In genomic region chr12:26414451-26415103, GRCm38 (mm10) we compare ENCODE assay signal across 7 mouse cellular contexts. TPM values are rescaled to one million over a fixed set of nuclear protein-coding genes. Genes with fewer than 3 reads are reported as not detected.
DNase-seq lines count a peak whose midpoint lies in the region; ATAC-seq and TF ChIP-seq lines count a peak whose summit lies in the region.

No protein-coding gene starts in this region.

- H3K9ac ChIP-seq in intestine, embryonic 16.5 days (ENCODE audit: low read depth, low read length) = peak overlapping the region; percentile 91

- H3K27ac ChIP-seq in testis, adult 2 months (ENCODE audit: control insufficient read depth, insufficient read depth, low read depth, low read length) = peak overlapping the region; percentile 62
- peak overlapping the region; percentile 48; the same call in 1 of the 2 replicates for H3K27ac ChIP-seq in intestine, embryonic 16.5 days (ENCODE audit: low read length)

- peak; percentile 29 for ATAC-seq in granulocyte monocyte progenitor cell, adult 5-6 weeks (replicated peaks; ENCODE audit: poor library complexity, severe bottlenecking)
- ATAC-seq in intestine, embryonic 16.5 days = peak; percentile 75

- no peaks in the 10 kb centered on the region for H3K36me3 ChIP-seq in testis, adult 2 months (ENCODE audit: control insufficient read depth, insufficient read depth, low read length)
- no peaks in the 10 kb centered on the region for H3K36me3 ChIP-seq in intestine, embryonic 16.5 days (ENCODE audit: control insufficient read depth, insufficient read depth, low read length)
- H3K36me3 ChIP-seq in splenic B cell, adult 2 months (ENCODE audit: control insufficient read depth, insufficient read depth, low read length, poor library complexity, severe bottlenecking) = no peaks in the 10 kb centered on the region

- H3K9me3 ChIP-seq in intestine, embryonic 16.5 days (ENCODE audit: control insufficient read depth, low read length) = no peaks in the 10 kb centered on the region

- peak overlapping the region; percentile 91 for H3K4me2 ChIP-seq in intestine, embryonic 16.5 days (ENCODE audit: low read depth, low read length)

- no peak for TF ChIP-seq CTCF in testis, adult 2 months (IDR thresholded peaks at IDR 0.05; ENCODE audit: control insufficient read depth, insufficient read depth, insufficient replicate concordance, low read depth, low read length)

- no peak for TF ChIP-seq POLR2A in testis, adult 2 months (IDR thresholded peaks at IDR 0.05; ENCODE audit: control insufficient read depth, low read depth, low read length)

- H3K4me3 ChIP-seq in testis, adult 2 months (ENCODE audit: control insufficient read depth, low read depth, low read length) = peak overlapping the region; percentile 82
- peak overlapping the region; percentile 84 for H3K4me3 ChIP-seq in intestine, embryonic 16.5 days (ENCODE audit: low read length)

- WGBS in intestine, embryonic 16.5 days = under 1% methylated on average over 64 of the region's 64 CpGs

- DNase-seq in testis, postnatal 14 days (ENCODE audit: low spot score) = no peak
- DNase-seq in cerebellum, adult 9-11 months = peak; percentile 77
- DNase-seq in lung, postnatal 14 days = peak; percentile 55
- peak; percentile 16 for DNase-seq in splenic B cell, adult 2 months (ENCODE audit: low read depth, low spot score)

- peaks cover 8% of the 10 kb centered on the region for H3K4me1 ChIP-seq in testis, adult 2 months (ENCODE audit: control insufficient read depth, insufficient read depth, low read length)
- peaks cover 6% of the 10 kb centered on the region for H3K4me1 ChIP-seq in intestine, embryonic 16.5 days (ENCODE audit: control insufficient read depth, insufficient read depth, low read length)

- H3K27me3 ChIP-seq in testis, adult 2 months (ENCODE audit: control insufficient read depth, insufficient read depth, low read length) = no peaks in the 10 kb centered on the region
- no peaks in the 10 kb centered on the region for H3K27me3 ChIP-seq in intestine, embryonic 16.5 days (replicated peaks; ENCODE audit: control insufficient read depth, insufficient read depth, low read length)
- no peaks in the 10 kb centered on the region for H3K27me3 ChIP-seq in splenic B cell, adult 2 months (ENCODE audit: control insufficient read depth, insufficient read depth, low read length, poor library complexity, severe bottlenecking)

RNA-seq across cellular contexts. Expression of gene Rnf144a, which starts 0.5 kb away (rescaled TPM):
- polyA plus RNA-seq in testis, adult 2 months (2012; rRNA removed) = 13.8 and 14.0 TPM in 2 replicates
- 26.1 and 33.5 TPM in 2 replicates for total RNA-seq in granulocyte monocyte progenitor cell, adult 5-6 weeks (2014; fragmentation: Nextera tagmentation)
- total RNA-seq in granulocyte monocyte progenitor cell, adult 5-6 weeks (2017) = 13.5 and 13.6 TPM in 2 replicates
- 13.7 and 13.8 TPM in 2 replicates for polyA plus RNA-seq in intestine, embryonic 16.5 days (2015; fragmentation: Nextera tagmentation; extraction: Ambion mirVana)

RNA-seq across cellular contexts. Expression of gene Rsad2, which starts 41.7 kb away (rescaled TPM):
- polyA plus RNA-seq in testis, adult 2 months (2012; rRNA removed) = 0.07 and 0.12 TPM in 2 replicates
- total RNA-seq in granulocyte monocyte progenitor cell, adult 5-6 weeks (2014; fragmentation: Nextera tagmentation) = not detected in 2 replicates
- total RNA-seq in granulocyte monocyte progenitor cell, adult 5-6 weeks (2017) = 0.78 TPM in 1 of 2 replicates, not detected in the other
- 1.2 TPM in 2 replicates for polyA plus RNA-seq in intestine, embryonic 16.5 days (2015; fragmentation: Nextera tagmentation; extraction: Ambion mirVana)

RNA-seq across cellular contexts. Expression of gene Cmpk2, which starts 54.4 kb away (rescaled TPM):
- polyA plus RNA-seq in testis, adult 2 months (2012; rRNA removed) = 2.3 and 2.4 TPM in 2 replicates
- 12.7 and 31.5 TPM in 2 replicates for total RNA-seq in granulocyte monocyte progenitor cell, adult 5-6 weeks (2014; fragmentation: Nextera tagmentation)
- total RNA-seq in granulocyte monocyte progenitor cell, adult 5-6 weeks (2017) = 8.9 and 12.2 TPM in 2 replicates
- 4.4 and 5.5 TPM in 2 replicates for polyA plus RNA-seq in intestine, embryonic 16.5 days (2015; fragmentation: Nextera tagmentation; extraction: Ambion mirVana)
